Mouse (Mus musculus) intestine, postnatal 0 days (tissue): Measurements from ENCODE around the gene Tmem132b. TPM values are rescaled to one million over a fixed set of nuclear protein-coding genes. Genes with fewer than 3 reads are reported as not detected.
A peak's percentile ranks its signal among the peaks of the same experiment; 100 is the strongest.

ENCODE experiments used
- ATAC-seq: fragments of 200-750 bp; cut with Nextera tagmentation; 2 replicates; pipeline ENCODE4 v1.8.0; 2017; ENCODE audit warnings: mild to moderate bottlenecking, moderate TSS enrichment, moderate library complexity
- H3K27ac ChIP-seq: fragments of 300-500 bp; sonication (generic); 2 replicates; pipeline ENCODE4 v1.5.1; 2014; ENCODE audit warnings: mild to moderate bottlenecking, low read depth, low read length, moderate library complexity
- H3K27me3 ChIP-seq: fragments of 300-500 bp; sonication (generic); replicated peaks from 2 replicates; pipeline ENCODE4 v1.6.1; 2014; ENCODE audit warnings: low read length, mixed read lengths; ENCODE audit not compliant: control insufficient read depth, insufficient read depth
- H3K36me3 ChIP-seq: fragments of 300-500 bp; sonication (generic); 2 replicates; pipeline ENCODE4 v1.6.1; 2014; ENCODE audit warnings: mild to moderate bottlenecking, moderate library complexity; ENCODE audit not compliant: control insufficient read depth, insufficient read depth
- H3K4me1 ChIP-seq: fragments of 300-500 bp; sonication (generic); replicated peaks from 2 replicates; pipeline ENCODE4 v1.6.1; 2014; ENCODE audit warnings: antibody characterized with exemption, low read length, mixed read lengths; ENCODE audit not compliant: control insufficient read depth, insufficient read depth
- H3K4me2 ChIP-seq: fragments of 300-500 bp; sonication (generic); replicated peaks from 2 replicates; pipeline ENCODE4 v1.6.1; 2014; ENCODE audit warnings: low read depth, mild to moderate bottlenecking, moderate library complexity
- H3K4me3 ChIP-seq: fragments of 300-500 bp; sonication (generic); 2 replicates; pipeline ENCODE4 v1.5.1; 2014; ENCODE audit warnings: low read depth, low read length
- H3K9ac ChIP-seq: fragments of 300-500 bp; sonication (generic); 2 replicates; pipeline ENCODE4 v1.6.1; 2014; ENCODE audit warnings: mild to moderate bottlenecking, low read depth, low read length
- H3K9me3 ChIP-seq: fragments of 300-500 bp; sonication (generic); 2 replicates; pipeline ENCODE4 v1.6.1; 2016; ENCODE audit warnings: mixed run types; ENCODE audit not compliant: control insufficient read depth
- CTCF ChIP-seq: sonication (generic); IDR thresholded peaks from 2 replicates; pipeline ENCODE4 v1.5.1; 2016; ENCODE audit warnings: low read depth, mild to moderate bottlenecking, control low read depth, antibody characterized with exemption, moderate library complexity
- WGBS: fragments of 180-500 bp; shearing (Covaris S2); extraction: QIAGEN DNeasy Blood & Tissue Kit; methylation state at CpG from one replicate; pipeline ENCODE4 v1.1.7; 2014; 5-methylcytosine and 5-hydroxymethylcytosine counted together
- polyA plus RNA-seq: library from polyadenylated mRNA; unstranded; fragments of >200 nt; fragmentation: Nextera tagmentation; extraction: Ambion mirVana; gene quantifications from 2 replicates; pipeline ENCODE4 v1.2.1, GENCODE M21; 2015

The Tmem132b gene
- polyA plus RNA-seq, 1 experiment from 2014 or later = 0.25 TPM

- H3K9me3 ChIP-seq = no peaks in the 10 kb centered on the region
- H3K4me2 ChIP-seq = no peak overlapping the region
- H3K27ac ChIP-seq = no peak overlapping the region
- no peaks in the 10 kb centered on the region for H3K27me3 ChIP-seq
- no peaks in the 10 kb centered on the region for H3K36me3 ChIP-seq
- H3K4me3 ChIP-seq = no peak overlapping the region
- no peak overlapping the region for H3K9ac ChIP-seq
- H3K4me1 ChIP-seq = no peaks in the 10 kb centered on the region
- WGBS = 82% methylated on average over 9 of the region's 9 CpGs
- no peak for ATAC-seq
- no peak for TF ChIP-seq CTCF
Measured at GRCm38 (mm10) chr5:125727936-125728335, 196.4 kb downstream of the Tmem132b start.

GRCm38 (mm10) chr5:125728521-125728920 lies 196.9 kb downstream of the Tmem132b start:
- WGBS = 82% methylated on average over 3 of the region's 3 CpGs
- ATAC-seq = no peak

GRCm38 (mm10) chr5:125733806-125734205 lies 202.2 kb downstream of the Tmem132b start:
- Histone ChIP-seq H3K4me3 (no peak overlapping the region), H3K27me3 (no peaks in the 10 kb centered on the region), H3K9ac (no peak overlapping the region), H3K27ac (no peak overlapping the region), H3K4me2 (no peak overlapping the region), H3K9me3 (0 out of 2 replicates have a peak, but pooled peaks cover 3% of the 10 kb centered on the region), H3K36me3 (no peaks in the 10 kb centered on the region), H3K4me1 (no peaks in the 10 kb centered on the region)
- 89% methylated on average over 1 of the region's 1 CpGs for WGBS
- no peak for ATAC-seq
- peak; percentile 28 for TF ChIP-seq CTCF

More at GRCm38 (mm10) chr5:125728521-125728920, 196.9 kb downstream of the Tmem132b start:
- H3K36me3 ChIP-seq = no peaks in the 10 kb centered on the region
- H3K9ac ChIP-seq = no peak overlapping the region
- H3K9me3 ChIP-seq = no peaks in the 10 kb centered on the region
- no peak for TF ChIP-seq CTCF
- H3K4me1 ChIP-seq = no peaks in the 10 kb centered on the region
- no peak overlapping the region for H3K27ac ChIP-seq
- no peaks in the 10 kb centered on the region for H3K27me3 ChIP-seq
- no peak overlapping the region for H3K4me2 ChIP-seq
- H3K4me3 ChIP-seq = no peak overlapping the region

GRCm38 (mm10) chr5:125737105-125737504 lies 205.5 kb downstream of the Tmem132b start:
- no peaks in the 10 kb centered on the region for H3K4me1 ChIP-seq
- WGBS = 42% methylated on average over 9 of the region's 9 CpGs
- no peak for ATAC-seq
- H3K4me3 ChIP-seq = no peak overlapping the region
- H3K9me3 ChIP-seq = 0 out of 2 replicates have a peak, but pooled peaks cover 3% of the 10 kb centered on the region
- no peak overlapping the region for H3K27ac ChIP-seq
- no peaks in the 10 kb centered on the region for H3K27me3 ChIP-seq
- H3K4me2 ChIP-seq = no peak overlapping the region
- no peak for TF ChIP-seq CTCF
- H3K36me3 ChIP-seq = no peaks in the 10 kb centered on the region
- no peak overlapping the region for H3K9ac ChIP-seq

- no peak for TF ChIP-seq CTCF
- Histone ChIP-seq H3K9ac (no peak overlapping the region), H3K4me1 (no peaks in the 10 kb centered on the region), H3K27ac (no peak overlapping the region), H3K4me2 (no peak overlapping the region), H3K4me3 (no peak overlapping the region), H3K36me3 (no peaks in the 10 kb centered on the region), H3K27me3 (no peaks in the 10 kb centered on the region), H3K9me3 (no peaks in the 10 kb centered on the region)
- no peak for ATAC-seq
- WGBS = 84% methylated on average over 6 of the region's 6 CpGs
Measured at GRCm38 (mm10) chr5:125743503-125743902, 211.9 kb downstream of the Tmem132b start.

GRCm38 (mm10) chr5:125745727-125746126 lies 214.2 kb downstream of the Tmem132b start:
- WGBS = 62% methylated on average over 7 of the region's 7 CpGs
- TF ChIP-seq CTCF = no peak
- ATAC-seq = no peak

GRCm38 (mm10) chr5:125751481-125751880 lies 219.9 kb downstream of the Tmem132b start:
- no peak overlapping the region for H3K4me2 ChIP-seq
- no peaks in the 10 kb centered on the region for H3K27me3 ChIP-seq
- ATAC-seq = no peak
- H3K36me3 ChIP-seq = no peaks in the 10 kb centered on the region
- no peak overlapping the region for H3K9ac ChIP-seq
- 62% methylated on average over 5 of the region's 5 CpGs for WGBS
- H3K27ac ChIP-seq = no peak overlapping the region
- TF ChIP-seq CTCF = no peak
- H3K4me1 ChIP-seq = no peaks in the 10 kb centered on the region
- no peak overlapping the region for H3K4me3 ChIP-seq
- no peaks in the 10 kb centered on the region for H3K9me3 ChIP-seq

More at GRCm38 (mm10) chr5:125745727-125746126, 214.2 kb downstream of the Tmem132b start:
- Histone ChIP-seq H3K4me2 (no peak overlapping the region), H3K36me3 (no peaks in the 10 kb centered on the region), H3K4me1 (no peaks in the 10 kb centered on the region), H3K9me3 (no peaks in the 10 kb centered on the region), H3K9ac (no peak overlapping the region), H3K27me3 (no peaks in the 10 kb centered on the region), H3K27ac (no peak overlapping the region), H3K4me3 (no peak overlapping the region)
